Mouse (Mus musculus) layer of hippocampus, adult 9-10 months (tissue): ENCODE measurements around the gene Tctex1d4.

ENCODE experiments used
- DNase-seq: peaks from one replicate; pipeline ENCODE4 v3.0.0; 2022; ENCODE audit warnings: low spot score

The Tctex1d4 gene

GRCm38 (mm10) chr4:117138295-117139216 is 12.0 kb downstream of the Tctex1d4 start:
- no peak for DNase-seq

DNA sequence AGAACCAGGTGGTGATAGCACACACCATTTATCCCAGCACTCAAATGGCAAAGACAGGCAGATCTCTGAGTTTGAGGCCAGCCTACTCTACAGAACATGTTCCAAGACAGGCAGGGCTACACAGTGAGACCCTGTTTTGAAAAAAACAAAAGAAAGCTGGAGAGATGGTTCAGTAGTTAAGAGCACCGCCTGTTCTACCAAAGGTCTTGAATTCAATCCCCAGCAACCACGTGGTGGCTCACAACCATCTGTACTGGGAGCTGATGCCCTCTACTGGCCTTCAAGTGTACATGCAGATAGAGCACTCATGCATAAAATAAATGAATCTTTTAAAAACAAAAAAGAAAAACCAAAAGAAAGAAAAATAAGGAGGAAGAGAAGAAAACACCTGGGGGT is 12.6 kb downstream of the Tctex1d4 start:
- no peak for DNase-seq

GRCm38 (mm10) chr4:117140613-117141012 is 14.0 kb downstream of the Tctex1d4 start:
- no peak for DNase-seq

DNA sequence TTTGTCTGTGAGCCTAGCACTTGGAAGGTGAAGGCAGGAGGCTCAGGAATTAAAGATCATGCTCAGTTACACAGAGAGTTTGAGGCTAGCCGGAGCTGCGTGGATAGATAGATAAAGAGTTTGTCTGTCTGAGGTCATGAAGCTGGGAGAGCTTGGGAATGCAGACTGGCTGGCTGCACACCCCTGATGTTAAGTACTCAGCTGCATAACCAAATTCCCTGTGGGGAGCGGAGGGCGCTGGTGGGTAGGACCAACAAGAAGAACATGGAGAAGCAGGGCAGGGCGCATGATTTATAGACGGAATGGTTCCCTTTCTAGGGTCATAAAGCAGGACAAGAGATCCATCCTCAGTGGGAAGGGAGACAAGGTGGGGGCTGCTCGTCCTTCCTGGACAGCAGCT is 16.4 kb downstream of the Tctex1d4 start:
- no peak for DNase-seq

DNA sequence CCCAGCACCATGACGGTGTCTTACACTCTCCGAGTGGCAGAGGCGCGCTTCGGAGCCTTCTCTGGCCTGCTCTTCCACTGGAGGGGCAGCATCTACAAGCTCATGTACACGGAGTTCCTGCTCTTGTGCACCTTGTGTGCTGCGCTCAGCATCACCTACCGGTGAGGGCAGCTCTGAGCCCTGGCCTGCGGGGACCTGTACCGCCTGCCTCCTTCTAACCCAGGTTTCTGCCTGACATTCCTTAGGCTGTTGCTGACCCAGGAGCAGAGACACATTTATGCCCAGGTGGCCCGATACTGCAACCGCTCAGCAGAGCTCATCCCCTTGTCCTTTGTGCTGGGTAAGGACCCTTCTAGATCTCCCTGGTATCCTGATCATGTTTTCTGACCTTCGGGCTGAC is 18.7 kb downstream of the Tctex1d4 start:
- no peak for DNase-seq

GRCm38 (mm10) chr4:117146176-117146575 is 19.6 kb downstream of the Tctex1d4 start:
- no peak for DNase-seq

DNA sequence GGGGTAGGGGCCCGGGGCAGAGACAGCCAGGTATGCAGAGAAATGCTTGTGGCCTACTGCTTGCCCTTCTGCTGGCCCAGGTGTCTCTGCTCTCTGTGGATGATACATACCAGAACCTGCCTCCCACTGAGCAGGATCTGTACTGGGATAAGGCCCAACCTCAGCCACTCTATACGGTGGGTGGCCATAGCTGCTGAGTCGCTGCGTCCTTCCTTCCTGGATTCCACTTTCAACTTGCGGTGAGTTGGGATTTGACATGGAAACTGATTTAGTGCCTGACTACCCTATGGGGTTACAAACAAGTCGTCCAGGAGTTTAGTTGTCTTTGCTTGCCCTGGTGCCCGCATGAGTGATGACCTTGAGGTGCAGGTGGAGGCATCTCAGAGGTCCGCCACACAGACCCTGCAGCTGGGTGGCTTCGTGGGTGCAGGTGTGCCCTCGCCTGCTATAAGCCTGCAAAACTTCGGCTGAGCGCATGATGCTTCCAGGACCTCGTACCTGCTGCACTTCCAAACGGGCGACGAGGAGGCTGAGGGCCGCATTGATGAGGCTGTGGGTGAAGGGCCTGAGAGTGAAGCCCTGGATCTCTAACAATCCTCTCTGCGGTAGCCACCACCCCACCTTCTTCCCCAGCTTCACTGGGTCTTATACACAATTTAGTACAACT is 21.6 kb downstream of the Tctex1d4 start:
- DNase-seq, result no peak

GRCm38 (mm10) chr4:117148815-117149214 is 22.2 kb downstream of the Tctex1d4 start:
- no peak for DNase-seq

- no peak for DNase-seq
Observed at GRCm38 (mm10) chr4:117149291-117150211, 23.0 kb downstream of the Tctex1d4 start.

- DNase-seq, result no peak
Observed at GRCm38 (mm10) chr4:117150212-117150733, 23.7 kb downstream of the Tctex1d4 start.

- DNase-seq, result no peak
Observed at GRCm38 (mm10) chr4:117151416-117151815, 24.8 kb downstream of the Tctex1d4 start.

- no peak for DNase-seq
Observed at GRCm38 (mm10) chr4:117152714-117153113, 26.1 kb downstream of the Tctex1d4 start.

- no peak for DNase-seq
Observed at GRCm38 (mm10) chr4:117155020-117155791, 28.6 kb downstream of the Tctex1d4 start.

- DNase-seq, result no peak
Observed at GRCm38 (mm10) chr4:117155792-117156355, 29.3 kb downstream of the Tctex1d4 start, which contains the start of gene Rps8. TSS of gene Rps8 (minus strand) at chr4:117156243.

GRCm38 (mm10) chr4:117156372-117156771 is 29.8 kb downstream of the Tctex1d4 start:
- DNase-seq, result no peak

- DNase-seq, result no peak
Observed at GRCm38 (mm10) chr4:117159666-117160065, 33.1 kb downstream of the Tctex1d4 start.

GRCm38 (mm10) chr4:117161183-117161582 is 34.6 kb downstream of the Tctex1d4 start:
- DNase-seq, result no peak

GRCm38 (mm10) chr4:117169936-117170335 is 43.3 kb downstream of the Tctex1d4 start:
- no peak for DNase-seq
